Mouse (Mus musculus) frontal cortex, postnatal 14 days (tissue): ENCODE measurements at regions not wholly inside any gene's neighbourhood (a gene's known extent, or its start where the extent isn't known, plus 50 kb on each side); places are given as distances from the start of the nearest gene placed in this dataset.

Experiments used
- DNase-seq, 2 experiments: peaks; one replicate each; pipeline ENCODE4 v3.0.0; 2022; ENCODE audit warnings: low spot score in 2 of 2

- DNase-seq: no peak
Observed at GRCm38 (mm10) chr5:80766591-80766990, 253.3 kb upstream of the Adgrl3 start.

DNA sequence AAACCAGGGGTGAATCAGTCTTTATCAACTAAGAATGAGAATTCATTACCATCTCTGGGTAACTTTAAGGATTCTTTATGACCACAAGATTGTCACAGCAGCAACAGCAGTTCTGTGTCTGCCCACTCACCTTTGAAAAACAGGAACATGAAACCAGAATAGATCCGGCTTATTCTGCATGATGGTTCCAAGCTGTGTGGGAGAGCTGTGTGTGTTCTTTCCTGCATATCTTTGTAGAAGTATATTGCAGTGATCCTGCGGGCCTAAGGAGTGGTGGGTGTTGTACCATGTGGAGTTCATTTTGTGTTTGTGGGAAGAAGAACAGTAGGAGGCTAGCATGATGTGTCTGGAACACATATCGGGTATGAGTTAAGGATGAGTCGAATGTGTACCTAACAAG, 236.0 kb upstream of the Adgrl3 start:
- peak; percentile 12 to 52 for DNase-seq

GRCm38 (mm10) chr5:80784746-80785145, 235.2 kb upstream of the Adgrl3 start:
- no peak for DNase-seq

DNA sequence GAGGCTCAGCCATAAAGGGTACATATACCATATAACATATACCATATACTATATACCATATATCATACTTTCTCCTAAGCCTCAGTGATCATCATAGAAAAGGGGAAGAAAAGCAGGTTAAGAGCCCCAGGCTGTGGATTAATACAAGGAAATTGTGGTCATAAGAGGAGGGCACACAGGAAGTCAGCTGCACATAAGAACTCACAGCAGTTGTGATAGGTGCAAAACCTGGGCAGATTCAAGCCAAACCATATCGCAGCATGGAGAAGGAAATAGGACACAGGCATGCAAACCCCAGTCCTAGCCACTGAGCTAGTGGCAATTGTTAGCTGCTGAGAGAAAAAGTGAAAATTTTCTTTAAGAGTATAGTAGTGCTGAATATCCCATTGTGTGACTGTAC, 228.3 kb upstream of the Adgrl3 start:
- no peak for DNase-seq

DNA sequence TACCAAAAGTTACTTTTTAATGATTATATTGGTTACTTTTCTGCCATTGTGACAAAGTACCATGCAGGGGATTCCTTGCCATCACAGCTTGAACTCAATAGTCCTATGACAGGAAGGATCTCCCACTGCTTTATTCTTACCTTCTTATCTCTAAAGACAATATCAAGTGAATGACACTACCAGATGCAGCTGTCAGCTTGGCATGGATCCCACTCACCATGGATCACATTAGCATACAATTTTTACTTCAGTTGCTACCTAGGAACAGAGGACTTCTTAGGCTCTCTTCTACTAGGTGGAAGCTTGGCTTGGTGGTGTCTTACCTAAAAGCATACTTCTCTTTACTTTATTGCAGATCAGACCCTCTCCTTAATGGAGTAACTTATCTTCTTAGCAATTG, 220.2 kb upstream of the Adgrl3 start:
- DNase-seq: no peak

DNA sequence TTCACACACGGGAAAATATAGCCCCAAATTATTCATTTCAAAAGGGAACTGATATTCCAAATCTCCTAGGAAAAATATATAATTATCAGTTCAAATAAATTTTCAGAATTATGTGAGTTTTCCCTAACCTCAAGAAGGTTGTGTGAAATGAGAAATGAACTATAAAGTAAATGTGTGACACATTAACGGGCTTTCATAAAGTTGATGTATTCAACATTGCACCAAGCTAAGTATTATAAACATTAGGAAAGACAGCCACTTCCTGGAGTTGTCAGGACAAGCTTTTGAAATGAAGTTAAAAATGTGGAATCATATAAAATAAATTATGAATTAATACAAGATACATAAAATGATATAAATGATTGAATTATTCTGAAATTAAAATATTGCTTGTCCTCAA, 207.0 kb upstream of the Adgrl3 start:
- DNase-seq: no peak

DNA sequence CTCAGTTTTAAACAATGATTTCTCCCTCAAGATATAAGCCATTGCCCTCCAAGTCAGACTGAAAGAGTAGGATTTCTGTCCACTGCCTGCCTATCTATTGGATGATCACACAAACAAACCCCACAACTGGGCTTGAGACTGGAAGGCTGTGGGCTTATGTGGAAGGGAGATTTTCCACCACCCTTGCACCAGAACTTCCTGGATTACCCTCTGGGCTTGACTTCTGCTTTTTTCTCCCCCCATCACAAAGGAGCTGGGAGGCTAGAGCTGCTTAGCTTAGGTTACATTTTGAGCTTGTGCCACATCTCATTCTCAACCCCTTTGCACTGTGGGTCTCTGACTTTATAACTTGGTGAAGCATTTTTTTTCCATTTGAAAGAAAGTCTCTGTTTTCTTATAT, 200.7 kb upstream of the Adgrl3 start:
- no peak for DNase-seq

DNA sequence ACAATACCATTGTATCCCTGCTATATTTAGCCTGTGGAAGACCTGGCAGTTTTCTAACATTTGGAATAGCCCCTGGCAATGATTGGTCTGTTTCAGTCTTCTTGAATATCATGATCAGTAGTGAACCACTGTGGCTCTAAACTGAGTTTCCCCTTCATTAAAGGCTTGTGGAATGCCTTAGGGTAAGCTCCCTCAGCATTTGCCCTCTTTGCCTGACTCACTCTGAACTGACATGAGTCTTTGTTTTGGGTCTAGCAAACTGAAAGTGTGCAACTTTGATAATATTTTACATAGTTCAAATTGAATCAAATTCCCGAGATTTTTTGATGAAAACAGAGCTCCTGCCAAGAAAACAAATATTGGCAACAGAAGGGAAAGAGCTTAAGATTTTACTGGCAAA, 177.4 kb upstream of the Adgrl3 start:
- DNase-seq: no peak

GRCm38 (mm10) chr5:80855034-80855433, 164.9 kb upstream of the Adgrl3 start:
- no peak for DNase-seq

DNA sequence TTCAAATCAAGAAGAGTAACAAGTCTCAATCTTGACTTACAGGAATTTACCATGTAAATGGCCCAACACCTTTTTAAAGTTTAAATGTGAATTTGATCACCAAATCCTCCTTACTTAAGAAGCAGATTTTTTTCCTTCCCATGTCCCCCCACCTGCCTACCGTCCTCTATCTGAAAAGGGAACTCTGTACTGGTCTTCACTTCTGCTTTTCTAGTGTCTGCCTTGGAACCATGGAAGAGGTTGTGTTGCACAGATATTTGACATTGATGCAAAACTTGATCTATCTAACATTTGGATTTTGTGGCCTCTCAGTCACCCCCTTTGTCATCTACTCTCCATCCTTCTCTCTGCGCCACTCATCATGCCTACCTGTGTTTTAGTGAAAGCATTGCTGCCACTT, 143.3 kb upstream of the Adgrl3 start:
- DNase-seq: no peak

DNA sequence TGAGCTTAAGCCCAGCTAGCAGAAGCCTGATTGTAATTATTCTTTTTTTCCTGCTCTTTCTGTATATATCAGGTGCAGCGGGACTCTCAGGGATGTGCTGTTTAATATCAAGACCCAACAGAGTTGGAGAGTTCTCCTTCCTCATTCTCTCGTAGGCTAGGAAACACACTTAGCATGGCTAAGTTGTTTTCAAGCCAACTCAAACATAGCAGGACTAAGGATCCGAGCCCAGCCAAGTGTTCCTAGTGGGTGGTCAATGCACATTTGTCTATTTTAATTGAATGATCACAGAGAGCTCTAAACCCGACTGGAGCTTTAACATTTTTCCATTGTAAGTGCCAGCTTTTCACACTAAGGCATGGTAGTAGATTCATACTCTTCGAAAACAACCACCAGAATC, 121.7 kb upstream of the Adgrl3 start:
- no peak for DNase-seq

GRCm38 (mm10) chr5:80908771-80909170, 111.2 kb upstream of the Adgrl3 start:
- no peak for DNase-seq

DNA sequence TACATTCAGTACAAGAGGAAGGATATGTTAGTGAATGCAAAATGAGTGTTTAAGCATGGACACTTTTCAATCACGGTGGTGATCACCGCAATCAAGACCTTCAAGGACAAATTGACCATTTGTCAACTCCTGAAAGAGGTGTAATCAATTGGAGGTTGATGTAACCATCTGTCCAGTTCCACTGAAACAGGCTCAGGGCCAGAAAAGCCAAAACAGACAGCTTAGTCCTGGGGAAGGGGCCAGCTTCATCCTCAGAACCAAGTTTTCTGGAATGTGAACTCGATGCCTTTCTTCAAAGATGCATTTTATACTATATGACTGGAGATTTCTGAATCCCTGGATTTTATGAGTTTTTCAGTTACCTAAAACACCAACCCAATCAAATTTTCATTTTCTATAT, 81.1 kb upstream of the Adgrl3 start:
- DNase-seq: no peak

DNA sequence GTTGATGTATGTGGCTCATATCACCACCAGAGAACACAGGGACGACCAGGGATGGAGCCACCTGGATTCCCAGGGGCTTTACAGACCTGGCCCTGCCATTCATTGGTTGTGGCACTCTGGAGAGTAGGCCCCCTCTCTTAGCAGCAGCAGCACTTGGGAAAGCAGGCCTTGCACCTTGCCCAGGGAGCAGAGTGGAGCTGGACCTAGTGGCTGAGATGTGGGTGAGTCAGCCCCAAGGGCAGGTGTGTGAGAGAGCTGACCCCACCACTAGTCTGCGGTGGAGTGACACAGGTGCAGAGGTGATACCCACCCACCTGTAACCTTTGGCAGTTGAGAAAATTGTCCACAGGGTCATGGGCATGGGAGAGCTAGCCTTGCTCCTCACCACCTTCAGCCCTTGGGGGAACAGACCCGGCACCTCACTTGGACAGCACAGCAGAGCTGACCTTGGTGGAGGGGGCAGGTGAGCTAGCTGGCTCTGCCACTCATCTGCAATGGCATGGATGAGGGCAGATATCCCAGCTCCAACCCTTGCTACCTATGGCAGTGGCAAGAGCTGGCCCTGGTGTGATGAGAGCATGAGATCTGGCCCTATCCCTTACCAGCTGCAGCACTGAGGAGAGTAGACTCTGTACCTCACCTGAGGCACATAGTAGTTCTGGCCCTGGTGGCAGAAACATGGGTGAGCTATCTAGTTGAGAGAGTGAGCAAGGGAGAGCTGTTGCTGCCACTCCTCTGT, 67.9 kb upstream of the Adgrl3 start:
- DNase-seq: no peak

- DNase-seq: no peak
Observed at GRCm38 (mm10) chr5:80952600-80953218, 67.2 kb upstream of the Adgrl3 start.
